Mouse (Mus musculus) intestine, embryonic 16.5 days (tissue): ENCODE results near the gene Cd7. TPM values are rescaled to one million over a fixed set of nuclear protein-coding genes. Genes with fewer than 3 reads are reported as not detected.

Experiments
- ATAC-seq: fragments of 200-750 bp; cut with Nextera tagmentation; 2 replicates; pipeline ENCODE4 v1.8.0; 2017; ENCODE audit warnings: moderate TSS enrichment, moderate library complexity
- H3K27ac ChIP-seq: fragments of 300-500 bp; sonication (generic); 2 replicates; pipeline ENCODE4 v1.5.1; 2014; ENCODE audit warnings: mild to moderate bottlenecking, low read length
- H3K27me3 ChIP-seq: fragments of 300-500 bp; sonication (generic); replicated peaks from 2 replicates; pipeline ENCODE4 v1.6.1; 2014; ENCODE audit warnings: low read length, control low read depth, mixed read lengths; ENCODE audit not compliant: control insufficient read depth, insufficient read depth
- H3K36me3 ChIP-seq: fragments of 300-500 bp; sonication (generic); 2 replicates; pipeline ENCODE4 v1.6.1; 2014; ENCODE audit warnings: low read length, control low read depth; ENCODE audit not compliant: control insufficient read depth, insufficient read depth
- H3K4me1 ChIP-seq: fragments of 300-500 bp; sonication (generic); 2 replicates; pipeline ENCODE4 v1.6.1; 2014; ENCODE audit warnings: low read length, control low read depth, mixed read lengths; ENCODE audit not compliant: control insufficient read depth, insufficient read depth
- H3K4me2 ChIP-seq: fragments of 300-500 bp; sonication (generic); 2 replicates; pipeline ENCODE4 v1.6.1; 2014; ENCODE audit warnings: low read depth, low read length, control low read depth
- H3K4me3 ChIP-seq: fragments of 300-500 bp; sonication (generic); 2 replicates; pipeline ENCODE4 v1.5.1; 2014; ENCODE audit warnings: mild to moderate bottlenecking, low read length
- H3K9ac ChIP-seq: fragments of 300-500 bp; sonication (generic); 2 replicates; pipeline ENCODE4 v1.6.1; 2014; ENCODE audit warnings: low read depth, low read length
- H3K9me3 ChIP-seq: fragments of 300-500 bp; sonication (generic); 2 replicates; pipeline ENCODE4 v1.6.1; 2016; ENCODE audit warnings: low read length, control low read depth; ENCODE audit not compliant: control insufficient read depth
- WGBS: fragments of 180-500 bp; shearing (Covaris S2); extraction: QIAGEN DNeasy Blood & Tissue Kit; methylation state at CpG from one replicate; pipeline ENCODE4 v1.1.7; 2014; 5-methylcytosine and 5-hydroxymethylcytosine counted together
- polyA plus RNA-seq: library from polyadenylated mRNA; unstranded; fragments of >200 nt; fragmentation: Nextera tagmentation; extraction: Ambion mirVana; gene quantifications from 2 replicates; pipeline ENCODE4 v1.2.1, GENCODE M21; 2015

The Cd7 gene
- polyA plus RNA-seq, 1 experiment from 2014 or later, result 7.9 TPM

DNA sequence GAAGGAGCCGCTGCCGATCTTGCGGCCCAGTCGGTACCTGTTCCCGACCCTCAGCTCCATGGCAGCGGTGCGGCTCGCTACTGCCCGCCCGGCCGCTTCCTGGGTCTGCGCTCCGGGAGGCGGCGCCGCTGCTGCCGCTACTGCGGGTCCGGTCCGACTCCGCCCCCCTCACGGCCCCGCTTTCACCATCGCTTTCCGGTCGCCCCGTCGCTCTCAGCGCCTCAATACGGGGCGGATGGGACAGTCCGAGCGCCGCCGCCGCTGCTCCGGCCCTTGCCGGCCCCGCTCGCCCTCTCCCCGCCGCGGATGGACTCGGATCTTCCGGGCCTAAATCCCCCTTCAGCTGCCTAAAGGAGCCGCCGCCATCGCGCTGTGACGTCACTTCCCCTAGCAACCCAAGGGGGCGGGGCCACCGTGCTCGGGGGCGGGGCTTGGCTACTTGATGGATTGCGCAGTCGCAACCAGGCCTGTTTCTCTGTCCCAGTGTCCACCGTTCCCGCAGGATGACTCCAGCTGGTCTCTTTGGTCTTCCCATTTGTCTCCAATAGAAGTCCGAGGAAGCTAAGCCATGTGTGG is 48.2 kb downstream of the Cd7 start, which contains the start of gene Csnk1d:
TSS of gene Csnk1d (minus strand) at position 380 of the 576 bp plus-strand sequence.
- H3K27me3 ChIP-seq, result no peaks in the 10 kb centered on the region
- WGBS, result under 1% methylated on average over 59 of the region's 59 CpGs
- H3K9ac ChIP-seq, result peak within 1 kb of the TSS; percentile 100

DNA sequence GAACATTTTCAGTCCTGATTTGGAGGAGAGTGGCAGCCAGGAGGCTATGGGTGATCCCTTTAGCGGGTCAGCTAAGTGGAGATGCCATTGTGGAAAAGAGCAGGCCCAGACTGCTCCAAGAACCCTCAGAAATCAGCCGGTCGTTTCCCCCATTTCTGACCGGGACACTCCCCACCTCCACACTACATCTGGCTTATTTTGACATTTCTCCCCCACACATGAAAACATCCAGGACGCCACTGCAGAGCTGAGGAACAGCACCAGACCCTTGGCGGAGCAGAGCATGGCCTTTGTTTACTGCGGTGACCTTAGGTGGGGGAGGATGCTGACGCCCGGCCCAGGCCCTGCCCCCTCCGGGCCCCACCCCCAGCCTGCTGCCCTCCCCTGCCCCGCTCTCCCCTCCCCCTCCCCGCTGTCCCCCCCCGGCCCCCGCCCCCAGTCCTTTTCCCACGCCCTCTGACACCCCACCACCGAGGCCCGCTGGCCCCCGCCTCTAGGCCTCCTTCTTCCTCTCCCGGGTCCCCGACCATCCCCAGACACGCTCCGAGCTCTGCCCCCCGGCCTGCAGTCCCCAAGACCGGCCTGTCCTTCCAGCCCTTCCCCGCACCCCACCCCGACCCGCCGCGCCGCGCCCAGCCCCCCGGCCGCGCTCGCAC is 49.0 kb downstream of the Cd7 start:
- ATAC-seq, result peak; percentile 27
- Histone ChIP-seq H3K4me2 (peak overlapping the region; percentile 91), H3K27ac (peak overlapping the region; percentile 94), H3K9me3 (no peaks in the 10 kb centered on the region), H3K9ac (peak overlapping the region; percentile 100), H3K4me1 (peaks cover 37% of the 10 kb centered on the region), H3K4me3 (peak overlapping the region; percentile 97), H3K27me3 (no peaks in the 10 kb centered on the region), H3K36me3 (0 out of 2 replicates have a peak, but pooled peaks cover 3% of the 10 kb centered on the region)
- WGBS, result 1% methylated on average over 32 of the region's 35 CpGs

More for the DNA sequence above, 48.2 kb downstream of the Cd7 start, which contains the start of gene Csnk1d:
- Histone ChIP-seq H3K4me2 (peak within 1 kb of the TSS; percentile 91), H3K4me1 (peaks cover 37% of the 10 kb centered on the region), H3K36me3 (no peaks in the 10 kb centered on the region), H3K9me3 (no peaks in the 10 kb centered on the region), H3K4me3 (peak within 1 kb of the TSS; percentile 97), H3K27ac (peak within 1 kb of the TSS; percentile 94)
- ATAC-seq, result peak; percentile 85

DNA sequence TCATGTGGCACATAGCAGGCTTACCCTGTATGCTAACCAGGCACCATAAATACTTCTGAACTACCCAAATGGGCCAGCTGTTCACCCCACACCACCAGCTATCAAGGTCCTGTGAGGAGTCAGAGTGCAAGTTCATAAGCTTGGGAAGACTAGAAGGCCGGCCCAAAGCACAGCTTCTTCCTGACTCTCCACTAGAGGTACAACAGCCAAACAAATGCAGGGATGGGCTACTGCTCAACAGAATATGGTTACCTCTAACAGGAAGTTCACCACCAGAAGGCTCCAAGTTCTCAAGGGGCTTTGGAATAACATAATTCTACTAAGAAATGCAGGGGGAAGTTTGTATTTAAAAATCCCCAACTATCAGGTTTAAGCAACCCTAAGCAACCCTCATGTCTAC is 49.7 kb downstream of the Cd7 start:
- Histone ChIP-seq H3K9ac (peak overlapping the region; percentile 100), H3K9me3 (no peaks in the 10 kb centered on the region), H3K36me3 (0 out of 2 replicates have a peak, but pooled peaks cover 3% of the 10 kb centered on the region), H3K27ac (peak overlapping the region; percentile 30; the same call in 1 of the 2 replicates), H3K4me2 (peak overlapping the region; percentile 91), H3K27me3 (no peaks in the 10 kb centered on the region), H3K4me3 (peak overlapping the region; percentile 97), H3K4me1 (peaks cover 40% of the 10 kb centered on the region)
- WGBS, result 0% methylated on average over 1 of the region's 1 CpGs
- no peak for ATAC-seq

DNA sequence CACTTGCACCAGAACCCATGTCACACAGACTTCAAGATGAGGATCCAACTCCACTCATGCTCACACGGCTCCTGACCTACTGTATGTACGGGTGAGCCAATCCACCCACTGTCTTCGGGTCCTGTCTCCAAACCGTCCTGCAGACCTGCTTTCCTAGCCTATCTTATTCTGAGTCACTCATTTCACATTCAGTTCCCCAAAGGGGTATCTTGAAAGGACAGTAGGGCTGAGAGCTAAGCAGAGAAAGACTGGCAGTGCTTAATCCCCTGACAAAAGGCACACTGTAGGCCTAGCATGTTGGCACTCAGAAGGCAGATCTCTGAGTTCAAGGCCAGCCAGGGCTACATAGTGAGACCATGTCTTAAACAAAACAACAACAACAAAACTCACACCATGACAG is 50.8 kb downstream of the Cd7 start:
- Histone ChIP-seq H3K4me2 (0 out of 2 replicates have a peak overlapping the region, but pooled peaks have one; percentile 91), H3K9ac (peak overlapping the region; percentile 100; the same call in 1 of the 2 replicates), H3K4me3 (no peak overlapping the region), H3K9me3 (no peaks in the 10 kb centered on the region), H3K36me3 (0 out of 2 replicates have a peak, but pooled peaks cover 3% of the 10 kb centered on the region), H3K27ac (no peak overlapping the region), H3K4me1 (peaks cover 40% of the 10 kb centered on the region), H3K27me3 (no peaks in the 10 kb centered on the region)
- ATAC-seq, result no peak
- WGBS, result 73% methylated on average over 4 of the region's 4 CpGs

DNA sequence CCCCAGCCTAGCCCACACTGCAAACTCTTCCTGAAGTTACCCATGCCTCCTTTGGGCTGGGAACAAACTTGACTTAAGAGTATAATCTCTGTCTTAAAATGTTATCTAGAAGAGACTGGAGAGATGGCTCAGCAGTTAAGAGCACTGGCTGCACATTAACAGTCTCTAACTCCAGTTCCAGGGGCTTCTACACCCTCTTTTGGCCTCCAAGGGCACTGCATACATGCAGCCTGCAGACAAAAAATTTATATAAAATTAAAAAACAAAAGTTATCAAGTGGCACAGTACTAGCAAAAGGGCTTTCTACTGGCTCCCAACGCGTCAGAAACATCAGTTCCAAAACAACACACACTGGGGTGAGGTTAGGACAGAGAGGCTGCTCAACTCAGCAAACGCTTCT is 51.6 kb downstream of the Cd7 start:
- no peak for ATAC-seq
- WGBS, result 76% methylated on average over 3 of the region's 3 CpGs
- no peak overlapping the region for H3K9ac ChIP-seq

More for the DNA sequence above, 51.6 kb downstream of the Cd7 start:
- H3K4me3 ChIP-seq, result no peak overlapping the region
- H3K27me3 ChIP-seq, result no peaks in the 10 kb centered on the region
- 0 out of 2 replicates have a peak, but pooled peaks cover 6% of the 10 kb centered on the region for H3K36me3 ChIP-seq
- no peak overlapping the region for H3K27ac ChIP-seq
- H3K4me2 ChIP-seq, result no peak overlapping the region
- peaks cover 34% of the 10 kb centered on the region for H3K4me1 ChIP-seq
- H3K9me3 ChIP-seq, result no peaks in the 10 kb centered on the region

Other genes with a start within 250 kb of the Cd7 start
- 78.6 and 82.0 TPM in 2 replicates for gene Dus1l, start 243.0 kb downstream of the Cd7 start, polyA plus RNA-seq
- 42.0 and 47.6 TPM in 2 replicates for gene Fasn, start 214.9 kb downstream of the Cd7 start, polyA plus RNA-seq
- 3.6 and 4.3 TPM in 2 replicates for gene Ccdc57, start 106.5 kb downstream of the Cd7 start, polyA plus RNA-seq
- gene Slc16a3, start 90.9 kb downstream of the Cd7 start, polyA plus RNA-seq, result 83.8 and 92.6 TPM in 2 replicates
- 93.9 and 97.7 TPM in 2 replicates for gene Csnk1d, start 48.1 kb downstream of the Cd7 start, polyA plus RNA-seq
- 0.93 and 2.6 TPM in 2 replicates for gene Sectm1b, start 24.2 kb upstream of the Cd7 start, polyA plus RNA-seq
- gene Sectm1a, start 41.8 kb upstream of the Cd7 start, polyA plus RNA-seq, result 7.0 and 10.4 TPM in 2 replicates
- not detected in 2 replicates for gene Tex19.2, start 79.3 kb upstream of the Cd7 start, polyA plus RNA-seq
- not detected in 2 replicates for gene Tex19.1, start 106.7 kb upstream of the Cd7 start, polyA plus RNA-seq
- not detected in 2 replicates for gene Uts2r, start 120.9 kb upstream of the Cd7 start, polyA plus RNA-seq
- 9.7 and 10.1 TPM in 2 replicates for gene Hexdc, start 165.0 kb upstream of the Cd7 start, polyA plus RNA-seq
- 31.2 and 32.0 TPM in 2 replicates for gene Ogfod3, start 165.3 kb upstream of the Cd7 start, polyA plus RNA-seq
- 33.8 and 36.5 TPM in 2 replicates for gene Cybc1, start 189.9 kb upstream of the Cd7 start, polyA plus RNA-seq
- gene Narf, start 197.8 kb upstream of the Cd7 start, polyA plus RNA-seq, result 52.2 and 52.6 TPM in 2 replicates
- 4.4 and 4.6 TPM in 2 replicates for gene Foxk2, start 220.6 kb upstream of the Cd7 start, polyA plus RNA-seq